Mouse (Mus musculus): ENCODE measurements around the gene Gm21983. TPM values are rescaled to one million over a fixed set of nuclear protein-coding genes. Genes with fewer than 3 reads are reported as not detected.

Gene Gm21983
- 0.59 TPM in 1 of 2 replicates, not detected in the other for polyA plus RNA-seq (2016; fragmentation: Nextera tagmentation; extraction: Ambion mirVana)

DNA sequence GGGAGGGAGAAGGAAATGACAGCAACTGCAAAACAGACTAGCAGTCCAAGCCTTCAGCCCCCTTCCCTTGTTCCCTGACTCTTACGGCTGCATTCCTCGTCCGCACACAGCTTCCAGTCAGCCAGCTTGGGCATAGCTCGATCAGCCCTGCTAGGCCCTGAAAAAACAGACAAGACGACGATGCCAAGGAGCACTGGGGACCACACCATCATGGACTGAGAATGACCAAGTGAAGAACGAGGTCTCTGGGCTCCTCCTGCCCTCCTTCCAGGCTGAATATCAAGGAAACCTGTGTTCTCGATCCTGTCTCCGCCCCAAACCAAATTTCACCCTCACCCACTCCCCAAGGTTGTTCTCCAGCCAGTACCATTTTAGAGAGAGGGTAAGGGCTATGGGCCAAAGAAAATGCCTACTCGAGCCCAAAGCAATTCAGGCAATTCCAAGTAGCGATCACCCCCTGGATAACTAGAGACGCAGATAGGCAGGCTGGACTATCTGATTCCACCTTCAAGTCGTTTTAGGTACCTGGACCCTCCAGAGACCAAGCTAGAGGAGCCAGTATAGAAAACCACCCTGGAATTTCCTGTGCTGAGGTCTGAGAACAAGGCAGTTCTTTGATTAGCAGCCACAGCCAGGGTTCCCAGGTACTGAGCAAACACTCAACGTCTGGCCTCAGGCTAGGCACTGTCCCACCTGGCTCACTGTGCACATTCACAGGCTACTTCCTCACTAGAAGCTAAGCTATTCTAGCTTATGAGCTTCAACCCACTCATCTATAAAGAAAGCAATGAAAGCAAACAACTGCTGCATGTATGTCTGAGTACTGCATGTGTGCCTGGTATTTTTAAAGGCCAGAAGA, at the start of gene Gm21983, which contains the start of gene Mia:
Gene Gm21983, minus strand, starts transcription at position 250 of the 859 bp plus-strand sequence.
Gene Mia, minus strand, starts transcription at position 321 of the 859 bp plus-strand sequence.
- H3K4me1 ChIP-seq: peaks cover 12% of the 10 kb centered on the region
- no peak within 1 kb of the TSS for H3K4me3 ChIP-seq
- no peak for ATAC-seq (ENCODE audit: low FRiP score, low read depth)
- H3K27ac ChIP-seq (replicated peaks): 0 out of 2 replicates have a peak within 1 kb of the TSS, but pooled peaks have one; percentile 46
- WGBS: 70% methylated on average over 14 of the region's 14 CpGs
- no peaks in the 10 kb centered on the region for H3K9me3 ChIP-seq
- H3K9ac ChIP-seq (replicated peaks): no peak within 1 kb of the TSS
- peaks cover 31% of the 10 kb centered on the region for H3K36me3 ChIP-seq
- H3K27me3 ChIP-seq: no peaks in the 10 kb centered on the region
- H3K4me2 ChIP-seq (replicated peaks): no peak within 1 kb of the TSS

DNA sequence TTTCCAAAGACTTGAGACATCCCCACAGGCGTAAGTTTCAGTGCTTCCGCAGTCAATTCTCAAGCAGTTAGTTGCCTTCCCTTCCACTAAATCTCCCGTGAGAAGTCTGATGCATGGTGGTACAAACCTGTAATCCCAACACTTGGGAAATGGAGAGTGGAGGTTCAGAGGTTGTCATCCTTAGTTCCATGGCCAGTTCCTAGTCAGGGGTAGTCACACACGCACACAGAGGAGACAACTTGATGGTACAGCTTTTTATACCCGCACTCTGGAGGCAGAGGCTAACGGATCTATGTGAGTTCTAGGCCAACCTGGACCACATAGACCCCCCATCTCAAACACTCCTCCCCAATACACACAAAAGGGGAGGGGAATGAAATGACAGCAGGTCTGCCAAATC, 48.0 kb upstream of the Gm21983 start:
- WGBS: 15% methylated on average over 6 of the region's 6 CpGs
- Histone ChIP-seq H3K27ac (replicated peaks) (peak overlapping the region; percentile 81), H3K4me3 (peak overlapping the region; percentile 72), H3K36me3 (no peaks in the 10 kb centered on the region), H3K4me2 (replicated peaks) (peak overlapping the region; percentile 91), H3K27me3 (no peaks in the 10 kb centered on the region), H3K9me3 (no peaks in the 10 kb centered on the region), H3K9ac (replicated peaks) (peak overlapping the region; percentile 85), H3K4me1 (peaks cover 56% of the 10 kb centered on the region)
- ATAC-seq (ENCODE audit: low FRiP score, low read depth): no peak

DNA sequence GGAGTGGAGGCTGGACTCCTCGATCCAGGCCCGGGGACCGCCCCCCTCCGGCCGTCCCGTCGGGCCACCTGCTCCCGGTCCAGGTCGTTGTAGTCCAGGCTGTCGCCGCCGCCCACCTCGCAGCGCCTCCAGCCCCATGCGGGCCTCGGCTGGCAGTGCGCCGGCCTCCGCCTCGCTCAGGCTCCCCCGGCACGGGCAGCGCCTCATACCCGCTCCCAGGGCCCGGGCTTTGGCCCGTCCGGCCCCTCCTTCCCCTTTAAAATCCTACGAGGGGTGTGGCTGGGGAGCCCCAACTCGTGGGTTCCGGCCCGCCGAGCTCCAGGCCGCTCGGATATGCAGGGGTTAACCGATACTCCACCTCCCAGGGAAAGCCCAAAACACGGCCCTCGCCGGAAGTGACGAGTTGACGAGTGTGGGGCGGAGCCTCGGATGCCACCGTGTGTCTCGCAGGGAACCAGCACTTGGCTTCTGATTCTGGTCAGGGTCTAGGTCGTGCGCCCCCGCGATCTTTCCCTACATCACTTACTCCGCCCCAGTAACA, 47.5 kb upstream of the Gm21983 start, which contains the start of gene Itpkc:
Gene Itpkc, minus strand, starts transcription at position 381 of the 541 bp plus-strand sequence.
- Histone ChIP-seq H3K36me3 (no peaks in the 10 kb centered on the region), H3K9ac (replicated peaks) (peak within 1 kb of the TSS; percentile 85), H3K27me3 (no peaks in the 10 kb centered on the region), H3K27ac (replicated peaks) (peak within 1 kb of the TSS; percentile 81), H3K4me2 (replicated peaks) (peak within 1 kb of the TSS; percentile 91), H3K4me3 (peak within 1 kb of the TSS; percentile 72), H3K9me3 (no peaks in the 10 kb centered on the region), H3K4me1 (peaks cover 54% of the 10 kb centered on the region)
- ATAC-seq (ENCODE audit: low FRiP score, low read depth): peak; percentile 77
- WGBS: under 1% methylated on average over 47 of the region's 49 CpGs

DNA sequence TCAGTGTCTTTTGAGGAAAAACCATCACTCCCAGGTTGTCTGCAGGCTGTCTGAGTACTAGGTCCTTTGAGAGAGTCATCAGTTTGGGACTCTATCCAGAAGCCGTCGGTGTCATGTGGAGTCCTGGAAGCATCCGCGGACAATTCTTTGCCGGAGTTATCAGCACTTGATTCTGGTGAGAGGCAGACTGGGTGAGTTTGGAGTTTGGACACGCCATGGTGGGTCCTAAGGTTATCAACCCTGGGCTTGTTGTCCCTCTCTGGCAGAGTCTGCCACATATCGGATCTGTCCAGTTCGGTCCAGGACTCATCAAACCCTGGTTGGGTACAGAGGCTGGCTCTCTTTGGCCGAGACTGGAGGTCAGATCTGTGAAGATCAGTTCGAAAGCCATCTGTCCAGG, 46.8 kb upstream of the Gm21983 start:
- H3K4me3 ChIP-seq: peak overlapping the region; percentile 72
- ATAC-seq (ENCODE audit: low FRiP score, low read depth): no peak
- under 1% methylated on average over 10 of the region's 10 CpGs for WGBS

DNA sequence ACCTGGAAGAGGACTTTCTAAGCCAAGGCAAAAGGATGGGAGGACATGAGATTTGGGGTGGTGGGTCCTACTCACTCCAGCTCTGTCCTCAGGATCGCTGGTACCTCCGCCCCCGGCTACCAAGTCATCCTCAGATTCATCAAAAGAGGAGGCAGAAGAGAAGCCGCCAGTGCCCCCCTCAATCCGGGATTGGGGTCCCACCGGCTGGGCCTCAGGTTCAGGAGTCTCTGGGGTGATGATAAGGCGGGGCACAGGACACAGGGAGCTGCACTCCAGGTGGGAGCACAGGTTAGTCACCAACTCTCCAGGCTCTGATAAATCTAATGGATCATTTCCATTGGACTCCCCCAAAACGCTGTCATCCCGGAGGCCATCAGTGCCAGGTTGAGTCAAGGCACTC, 46.4 kb upstream of the Gm21983 start:
- Histone ChIP-seq H3K27me3 (no peaks in the 10 kb centered on the region), H3K4me1 (peaks cover 51% of the 10 kb centered on the region), H3K27ac (replicated peaks) (no peak overlapping the region), H3K9ac (replicated peaks) (peak overlapping the region; percentile 85), H3K9me3 (no peaks in the 10 kb centered on the region), H3K36me3 (no peaks in the 10 kb centered on the region), H3K4me2 (replicated peaks) (peak overlapping the region; percentile 91), H3K4me3 (peak overlapping the region; percentile 72)
- no peak for ATAC-seq (ENCODE audit: low FRiP score, low read depth)
- WGBS: 26% methylated on average over 9 of the region's 9 CpGs

More for the DNA sequence above, 46.8 kb upstream of the Gm21983 start:
- H3K9ac ChIP-seq (replicated peaks): peak overlapping the region; percentile 85
- no peaks in the 10 kb centered on the region for H3K36me3 ChIP-seq
- H3K4me2 ChIP-seq (replicated peaks): peak overlapping the region; percentile 91
- H3K4me1 ChIP-seq: peaks cover 55% of the 10 kb centered on the region
- H3K27me3 ChIP-seq: no peaks in the 10 kb centered on the region
- peak overlapping the region; percentile 81 for H3K27ac ChIP-seq (replicated peaks)
- no peaks in the 10 kb centered on the region for H3K9me3 ChIP-seq

DNA sequence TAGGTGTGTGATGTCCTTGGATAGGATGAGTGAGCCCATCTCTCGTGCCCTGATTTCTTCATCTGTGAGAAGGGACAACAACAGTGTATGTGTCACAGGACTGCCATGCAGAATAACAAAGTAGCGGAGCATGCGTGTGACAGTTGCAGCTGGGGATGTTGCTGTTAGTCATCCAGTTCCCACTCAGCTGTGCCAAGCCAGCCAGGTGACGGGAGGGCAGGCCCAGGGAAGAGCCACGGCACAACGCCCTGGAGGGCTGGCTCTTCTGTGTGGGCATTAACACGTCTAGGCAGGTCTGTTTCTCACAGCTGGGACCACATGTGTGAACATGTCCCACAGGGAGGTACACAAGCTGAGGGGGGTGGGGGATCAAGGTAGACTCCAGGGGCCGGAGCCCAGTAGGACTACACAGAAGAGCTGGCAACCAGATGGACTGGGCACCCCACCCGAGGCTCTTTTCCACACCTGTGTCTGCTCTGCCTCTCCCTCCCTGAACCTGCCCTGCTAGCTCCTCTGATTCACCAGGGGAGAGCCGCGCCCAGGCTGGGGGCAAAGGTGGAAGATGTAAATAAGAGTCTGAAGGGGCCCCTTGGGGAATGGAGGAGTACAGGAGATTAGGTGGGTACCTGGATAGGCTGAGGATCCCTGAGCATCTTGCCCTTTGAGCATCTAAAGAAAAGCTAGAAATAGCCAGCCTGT, 44.1 kb upstream of the Gm21983 start:
- 83% methylated on average over 11 of the region's 11 CpGs for WGBS
- Histone ChIP-seq H3K27ac (replicated peaks) (no peak overlapping the region), H3K9ac (replicated peaks) (peak overlapping the region; percentile 43), H3K9me3 (no peaks in the 10 kb centered on the region), H3K36me3 (0 out of 2 replicates have a peak, but pooled peaks cover under 1% of the 10 kb centered on the region), H3K4me2 (replicated peaks) (peak overlapping the region; percentile 91), H3K4me3 (peak overlapping the region; percentile 4), H3K4me1 (peaks cover 51% of the 10 kb centered on the region), H3K27me3 (no peaks in the 10 kb centered on the region)
- ATAC-seq (ENCODE audit: low FRiP score, low read depth): no peak

DNA sequence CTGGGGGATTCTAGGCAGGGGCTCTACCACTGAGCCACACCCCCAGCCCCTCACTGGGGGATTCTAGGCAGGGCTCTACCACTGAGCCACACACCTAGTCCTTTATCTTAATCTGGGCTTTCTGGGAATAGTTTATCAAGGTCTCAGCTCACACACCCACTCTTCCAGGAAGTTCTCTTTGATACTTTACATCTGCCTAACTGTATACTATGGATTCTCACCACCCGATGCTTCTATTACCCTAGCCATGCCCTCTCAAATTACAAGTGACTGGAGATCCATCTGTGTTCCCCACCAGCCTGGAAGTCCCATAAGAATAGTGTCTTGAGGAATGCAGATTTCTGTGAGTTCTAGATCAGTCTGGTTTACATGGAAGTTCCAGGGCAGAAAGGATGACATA, 41.7 kb upstream of the Gm21983 start:
- 85% methylated on average over 1 of the region's 1 CpGs for WGBS
- H3K4me3 ChIP-seq: no peak overlapping the region
- no peak overlapping the region for H3K27ac ChIP-seq (replicated peaks)
- H3K9me3 ChIP-seq: no peaks in the 10 kb centered on the region
- H3K4me1 ChIP-seq: peaks cover 42% of the 10 kb centered on the region
- ATAC-seq (ENCODE audit: low FRiP score, low read depth): no peak
- H3K9ac ChIP-seq (replicated peaks): no peak overlapping the region
- H3K27me3 ChIP-seq: no peaks in the 10 kb centered on the region
- peaks cover 19% of the 10 kb centered on the region for H3K36me3 ChIP-seq
- H3K4me2 ChIP-seq (replicated peaks): no peak overlapping the region

DNA sequence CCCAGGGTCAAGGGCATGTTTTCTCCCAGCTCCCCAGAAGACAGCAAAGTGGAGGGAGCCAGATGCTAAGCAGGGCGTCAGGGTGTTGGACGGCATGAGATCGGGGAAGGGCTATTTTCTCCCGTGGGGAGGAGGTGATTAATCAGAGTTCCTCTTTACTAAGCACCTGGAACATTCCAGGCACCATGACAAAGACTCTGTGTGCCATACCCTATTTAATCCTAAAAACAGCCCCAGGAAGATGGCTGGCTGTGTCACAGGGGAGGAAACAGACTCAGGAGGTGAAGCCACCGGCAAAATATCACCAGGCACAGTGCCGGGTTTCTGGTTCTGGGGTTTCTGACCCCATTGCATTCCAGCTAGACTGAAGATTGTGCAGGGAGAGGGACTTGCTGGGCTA, 41.1 kb upstream of the Gm21983 start:
- WGBS: 88% methylated on average over 6 of the region's 6 CpGs
- H3K4me2 ChIP-seq (replicated peaks): no peak overlapping the region
- no peak for ATAC-seq (ENCODE audit: low FRiP score, low read depth)
- no peak overlapping the region for H3K4me3 ChIP-seq
- no peak overlapping the region for H3K27ac ChIP-seq (replicated peaks)
- H3K4me1 ChIP-seq: peaks cover 36% of the 10 kb centered on the region
- no peak overlapping the region for H3K9ac ChIP-seq (replicated peaks)
- no peaks in the 10 kb centered on the region for H3K27me3 ChIP-seq
- peaks cover 25% of the 10 kb centered on the region for H3K36me3 ChIP-seq
- H3K9me3 ChIP-seq: no peaks in the 10 kb centered on the region

DNA sequence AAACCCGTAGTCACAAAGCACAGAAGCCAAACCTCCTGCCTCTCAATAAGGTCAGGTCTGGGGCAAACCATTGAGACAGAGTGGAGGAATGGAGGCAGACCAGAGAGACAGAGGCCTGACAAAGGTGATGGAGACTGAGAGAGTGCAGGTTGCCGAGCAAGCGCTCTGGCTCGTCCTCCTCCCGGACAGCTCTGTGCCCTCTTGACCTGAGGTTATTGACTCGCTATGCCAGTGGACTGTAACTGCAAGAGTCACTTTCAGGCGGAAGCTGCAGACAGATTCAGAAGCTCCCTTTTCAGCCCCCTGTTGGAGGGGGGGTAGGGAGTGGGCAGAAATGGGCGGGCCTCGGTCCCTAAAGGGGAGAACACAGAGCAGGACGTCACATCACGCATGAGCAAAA, 39.1 kb upstream of the Gm21983 start:
- no peak for ATAC-seq (ENCODE audit: low FRiP score, low read depth)
- Histone ChIP-seq H3K9me3 (no peaks in the 10 kb centered on the region), H3K36me3 (peaks cover 37% of the 10 kb centered on the region), H3K27me3 (no peaks in the 10 kb centered on the region), H3K4me3 (no peak overlapping the region), H3K4me2 (replicated peaks) (no peak overlapping the region), H3K27ac (replicated peaks) (no peak overlapping the region), H3K4me1 (peaks cover 16% of the 10 kb centered on the region), H3K9ac (replicated peaks) (no peak overlapping the region)
- WGBS: 86% methylated on average over 11 of the region's 11 CpGs

DNA sequence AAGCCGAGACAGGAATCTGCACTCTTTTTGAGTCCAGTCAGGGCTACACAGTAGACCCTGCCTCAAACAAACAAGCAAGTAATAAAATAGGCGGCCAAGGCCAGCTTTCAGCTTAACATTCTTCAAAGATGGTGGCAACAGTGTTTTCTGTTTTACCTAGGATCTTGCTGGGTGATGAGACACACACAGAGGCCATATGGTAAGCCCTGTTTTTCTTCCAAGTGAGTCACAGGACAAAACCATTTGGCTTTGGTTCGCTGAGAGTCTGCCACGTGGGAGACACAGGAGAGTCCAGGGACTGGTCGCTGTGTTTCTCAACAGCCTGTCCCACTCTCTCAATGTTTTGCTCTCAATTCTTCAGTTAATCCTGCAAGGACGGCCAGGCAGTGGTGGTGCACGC, 37.7 kb upstream of the Gm21983 start:
- no peak overlapping the region for H3K27ac ChIP-seq (replicated peaks)
- H3K4me1 ChIP-seq: peaks cover 3% of the 10 kb centered on the region; the same call in 1 of the 2 replicates
- no peaks in the 10 kb centered on the region for H3K9me3 ChIP-seq
- H3K36me3 ChIP-seq: peaks cover 46% of the 10 kb centered on the region
- H3K9ac ChIP-seq (replicated peaks): no peak overlapping the region
- no peaks in the 10 kb centered on the region for H3K27me3 ChIP-seq
- ATAC-seq (ENCODE audit: low FRiP score, low read depth): no peak
- 85% methylated on average over 7 of the region's 7 CpGs for WGBS
- no peak overlapping the region for H3K4me3 ChIP-seq
- H3K4me2 ChIP-seq (replicated peaks): no peak overlapping the region

DNA sequence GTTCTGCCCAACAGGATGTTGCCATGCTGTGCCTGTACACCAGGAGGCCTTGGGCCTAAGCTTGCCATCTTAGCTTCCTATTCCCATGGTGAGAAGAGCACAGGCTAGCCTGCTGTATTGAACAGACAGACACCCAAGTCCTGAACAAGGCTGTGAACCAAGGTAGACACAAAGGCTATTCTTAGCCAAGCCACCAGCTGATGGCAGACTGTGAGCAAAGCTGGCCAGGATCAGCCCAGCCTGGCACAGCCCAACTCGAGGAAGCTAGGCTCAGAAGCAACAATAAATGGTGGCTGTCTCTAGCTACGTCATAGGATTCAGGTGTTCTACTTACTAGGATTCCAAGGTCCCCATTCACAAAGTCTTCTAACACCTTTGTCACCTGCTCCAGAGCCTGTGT, 31.7 kb upstream of the Gm21983 start:
- no peak overlapping the region for H3K27ac ChIP-seq (replicated peaks)
- H3K9ac ChIP-seq (replicated peaks): no peak overlapping the region
- no peak for ATAC-seq (ENCODE audit: low FRiP score, low read depth)
- no peaks in the 10 kb centered on the region for H3K27me3 ChIP-seq
- no peak overlapping the region for H3K4me2 ChIP-seq (replicated peaks)
- no peaks in the 10 kb centered on the region for H3K9me3 ChIP-seq
- H3K4me1 ChIP-seq: no peaks in the 10 kb centered on the region
- 86% methylated on average over 2 of the region's 2 CpGs for WGBS
- H3K36me3 ChIP-seq: peaks cover 79% of the 10 kb centered on the region
- H3K4me3 ChIP-seq: no peak overlapping the region
